7 mouse cellular contexts compared by ENCODE assay signal in genomic region chr8:84067911-84068310, GRCm38 (mm10). TPM values are rescaled to one million over a fixed set of nuclear protein-coding genes. Genes with fewer than 3 reads are reported as not detected.
DNase-seq lines count a peak whose midpoint lies in the region; ATAC-seq and TF ChIP-seq lines count a peak whose summit lies in the region.

No protein-coding gene starts in this region.

- peaks cover 25% of the 10 kb centered on the region; the same call in 1 of the 2 replicates for H3K4me1 ChIP-seq in lung, postnatal 0 days (ENCODE audit: insufficient read depth, low read depth, low read length)
- H3K4me1 ChIP-seq in forebrain, embryonic 14.5 days (ENCODE audit: control insufficient read depth, insufficient read depth, low read length) = 0 out of 2 replicates have a peak, but pooled peaks cover 5% of the 10 kb centered on the region
- peaks cover 12% of the 10 kb centered on the region; the same call in 1 of the 2 replicates for H3K4me1 ChIP-seq in limb, embryonic 14.5 days (ENCODE audit: control insufficient read depth, insufficient read depth, low read length)
- H3K4me1 ChIP-seq in stomach, embryonic 15.5 days = peaks cover 42% of the 10 kb centered on the region

- ATAC-seq in lung, postnatal 0 days = no peak
- no peak for ATAC-seq in forebrain, embryonic 14.5 days
- ATAC-seq in limb, embryonic 14.5 days (ENCODE audit: low FRiP score, low read depth) = no peak
- ATAC-seq in stomach, embryonic 15.5 days (ENCODE audit: insufficient read depth, low FRiP score, low read depth) = no peak

- DNase-seq in lung, postnatal 0 days (ENCODE audit: low spot score) = no peak
- DNase-seq in lung, postnatal 14 days = no peak
- no peak for DNase-seq in forebrain, embryonic 14.5 days (ENCODE audit: low spot score)
- no peak for DNase-seq in limb, embryonic 14.5 days (ENCODE audit: low spot score)
- no peak for DNase-seq in gastrocnemius, postnatal 10 days
- DNase-seq in adipocyte (ENCODE audit: low spot score) = no peak

- TF ChIP-seq POLR2A in limb, embryonic 14.5 days (IDR thresholded peaks at IDR 0.05; ENCODE audit: borderline replicate concordance, extremely low read depth, insufficient read depth, insufficient read length) = no peak

- H3K4me3 ChIP-seq in lung, postnatal 0 days (ENCODE audit: low read depth, low read length) = peak overlapping the region; percentile 83; the same call in 1 of the 2 replicates
- peak overlapping the region; percentile 94 for H3K4me3 ChIP-seq in forebrain, embryonic 14.5 days (ENCODE audit: low read depth, low read length)
- H3K4me3 ChIP-seq in limb, embryonic 14.5 days (replicated peaks; ENCODE audit: low read length) = peak overlapping the region; percentile 99
- peak overlapping the region; percentile 89 for H3K4me3 ChIP-seq in stomach, embryonic 15.5 days (replicated peaks)

- no peak overlapping the region for H3K9ac ChIP-seq in lung, postnatal 0 days (replicated peaks; ENCODE audit: low read depth)
- H3K9ac ChIP-seq in forebrain, embryonic 14.5 days (ENCODE audit: low read length) = no peak overlapping the region
- H3K9ac ChIP-seq in limb, embryonic 14.5 days (ENCODE audit: low read depth, low read length, severe bottlenecking) = 0 out of 2 replicates have a peak overlapping the region, but pooled peaks have one; percentile 22
- H3K9ac ChIP-seq in stomach, embryonic 15.5 days = no peak overlapping the region

- no peaks in the 10 kb centered on the region for H3K27me3 ChIP-seq in lung, postnatal 0 days (replicated peaks; ENCODE audit: insufficient read depth, low read length)
- H3K27me3 ChIP-seq in forebrain, embryonic 14.5 days (replicated peaks; ENCODE audit: control insufficient read depth, insufficient read depth, low read length) = no peaks in the 10 kb centered on the region
- H3K27me3 ChIP-seq in limb, embryonic 14.5 days (ENCODE audit: control insufficient read depth, insufficient read depth, low read length) = no peaks in the 10 kb centered on the region
- no peaks in the 10 kb centered on the region for H3K27me3 ChIP-seq in stomach, embryonic 15.5 days (replicated peaks)

- H3K4me2 ChIP-seq in lung, postnatal 0 days (replicated peaks; ENCODE audit: low read depth, low read length) = peak overlapping the region; percentile 37
- peak overlapping the region; percentile 42 for H3K4me2 ChIP-seq in forebrain, embryonic 14.5 days (ENCODE audit: low read length)
- H3K4me2 ChIP-seq in limb, embryonic 14.5 days (replicated peaks; ENCODE audit: low read depth, low read length, severe bottlenecking) = peak overlapping the region; percentile 38
- H3K4me2 ChIP-seq in stomach, embryonic 15.5 days = peak overlapping the region; percentile 53

- TF ChIP-seq CTCF in lung, postnatal 0 days (IDR thresholded peaks at IDR 0.05) = no peak

- TF ChIP-seq EP300 in lung, postnatal 0 days (IDR thresholded peaks at IDR 0.05) = no peak

- 67% methylated on average over 7 of the region's 7 CpGs for WGBS in lung, postnatal 0 days
- WGBS in forebrain, embryonic 14.5 days = 88% methylated on average over 7 of the region's 7 CpGs
- WGBS in limb, embryonic 14.5 days = 79% methylated on average over 7 of the region's 7 CpGs
- WGBS in stomach, embryonic 15.5 days = 78% methylated on average over 7 of the region's 7 CpGs

- H3K27ac ChIP-seq in lung, postnatal 0 days (ENCODE audit: low read length) = peak overlapping the region; percentile 43; the same call in 1 of the 2 replicates
- no peak overlapping the region for H3K27ac ChIP-seq in forebrain, embryonic 14.5 days (ENCODE audit: low read depth, low read length)
- H3K27ac ChIP-seq in limb, embryonic 14.5 days (replicated peaks; ENCODE audit: low read depth, low read length) = no peak overlapping the region
- 0 out of 2 replicates have a peak overlapping the region, but pooled peaks have one; percentile 0 for H3K27ac ChIP-seq in stomach, embryonic 15.5 days

- no peaks in the 10 kb centered on the region for H3K9me3 ChIP-seq in lung, postnatal 0 days (ENCODE audit: low read length)
- H3K9me3 ChIP-seq in forebrain, embryonic 14.5 days (replicated peaks; ENCODE audit: control insufficient read depth, low read length) = no peaks in the 10 kb centered on the region
- no peaks in the 10 kb centered on the region for H3K9me3 ChIP-seq in limb, embryonic 14.5 days (ENCODE audit: control insufficient read depth, low read length)
- no peaks in the 10 kb centered on the region for H3K9me3 ChIP-seq in stomach, embryonic 15.5 days

- no peaks in the 10 kb centered on the region for H3K36me3 ChIP-seq in lung, postnatal 0 days (ENCODE audit: insufficient read depth, low read length)
- H3K36me3 ChIP-seq in forebrain, embryonic 14.5 days (ENCODE audit: control insufficient read depth, insufficient read depth, low read length) = no peaks in the 10 kb centered on the region
- no peaks in the 10 kb centered on the region for H3K36me3 ChIP-seq in limb, embryonic 14.5 days (ENCODE audit: control insufficient read depth, insufficient read depth, low read length)
- H3K36me3 ChIP-seq in stomach, embryonic 15.5 days = no peaks in the 10 kb centered on the region

RNA-seq across cellular contexts. Expression of gene Rfx1, which starts 1.3 kb away (rescaled TPM):
- polyA plus RNA-seq in lung, postnatal 0 days (2015; fragmentation: Nextera tagmentation; extraction: Ambion mirVana) = 4.5 and 5.2 TPM in 2 replicates
- 6.8 and 8.7 TPM in 2 replicates for polyA plus RNA-seq in forebrain, embryonic 14.5 days (2014; fragmentation: Nextera tagmentation; extraction: Ambion mirVana)
- polyA plus RNA-seq in limb, embryonic 14.5 days (2012; rRNA removed) = 30.4 and 39.4 TPM in 2 replicates
- 9.8 and 12.8 TPM in 2 replicates for polyA plus RNA-seq in limb, embryonic 14.5 days (2014; fragmentation: Nextera tagmentation; extraction: Ambion mirVana)
- 8.0 and 8.8 TPM in 2 replicates for polyA plus RNA-seq in stomach, embryonic 15.5 days (2015; fragmentation: Nextera tagmentation; extraction: Ambion mirVana)
- total RNA-seq in gastrocnemius, postnatal 10 days (2021) = 1 to 10 TPM; 5.2 to 8.2 TPM

RNA-seq across cellular contexts. Expression of gene Gm10643, which starts 3.0 kb away (rescaled TPM):
- 1.2 and 1.3 TPM in 2 replicates for polyA plus RNA-seq in lung, postnatal 0 days (2015; fragmentation: Nextera tagmentation; extraction: Ambion mirVana)
- polyA plus RNA-seq in forebrain, embryonic 14.5 days (2014; fragmentation: Nextera tagmentation; extraction: Ambion mirVana) = 1.3 and 1.5 TPM in 2 replicates
- polyA plus RNA-seq in limb, embryonic 14.5 days (2012; rRNA removed) = 2.2 and 2.6 TPM in 2 replicates
- 2.0 and 2.1 TPM in 2 replicates for polyA plus RNA-seq in limb, embryonic 14.5 days (2014; fragmentation: Nextera tagmentation; extraction: Ambion mirVana)
- 1.1 and 1.3 TPM in 2 replicates for polyA plus RNA-seq in stomach, embryonic 15.5 days (2015; fragmentation: Nextera tagmentation; extraction: Ambion mirVana)
- 1 to 10 TPM; 1.6 to 1.9 TPM for total RNA-seq in gastrocnemius, postnatal 10 days (2021)

RNA-seq across cellular contexts. Expression of gene Rln3, which starts 23.1 kb away (rescaled TPM):
- 0.26 TPM in 1 of 2 replicates, not detected in the other for polyA plus RNA-seq in lung, postnatal 0 days (2015; fragmentation: Nextera tagmentation; extraction: Ambion mirVana)
- not detected in 2 replicates for polyA plus RNA-seq in forebrain, embryonic 14.5 days (2014; fragmentation: Nextera tagmentation; extraction: Ambion mirVana)
- polyA plus RNA-seq in limb, embryonic 14.5 days (2012; rRNA removed) = not detected in 2 replicates
- not detected in 2 replicates for polyA plus RNA-seq in limb, embryonic 14.5 days (2014; fragmentation: Nextera tagmentation; extraction: Ambion mirVana)
- not detected in 2 replicates for polyA plus RNA-seq in stomach, embryonic 15.5 days (2015; fragmentation: Nextera tagmentation; extraction: Ambion mirVana)
- not detected for total RNA-seq in gastrocnemius, postnatal 10 days (2021)

RNA-seq across cellular contexts. Expression of gene Il27ra, which starts 25.5 kb away (rescaled TPM):
- 0.56 and 0.93 TPM in 2 replicates for polyA plus RNA-seq in lung, postnatal 0 days (2015; fragmentation: Nextera tagmentation; extraction: Ambion mirVana)
- 0.19 and 0.70 TPM in 2 replicates for polyA plus RNA-seq in forebrain, embryonic 14.5 days (2014; fragmentation: Nextera tagmentation; extraction: Ambion mirVana)
- 2.1 and 2.3 TPM in 2 replicates for polyA plus RNA-seq in limb, embryonic 14.5 days (2012; rRNA removed)
- polyA plus RNA-seq in limb, embryonic 14.5 days (2014; fragmentation: Nextera tagmentation; extraction: Ambion mirVana) = 0.78 and 0.79 TPM in 2 replicates
- 1.1 and 1.7 TPM in 2 replicates for polyA plus RNA-seq in stomach, embryonic 15.5 days (2015; fragmentation: Nextera tagmentation; extraction: Ambion mirVana)
- under 1 TPM; 0.84 to 0.87 TPM for total RNA-seq in gastrocnemius, postnatal 10 days (2021)

RNA-seq across cellular contexts. Expression of gene Dcaf15, which starts 36.7 kb away (rescaled TPM):
- polyA plus RNA-seq in lung, postnatal 0 days (2015; fragmentation: Nextera tagmentation; extraction: Ambion mirVana) = 5.1 TPM in 2 replicates
- 15.8 and 17.8 TPM in 2 replicates for polyA plus RNA-seq in forebrain, embryonic 14.5 days (2014; fragmentation: Nextera tagmentation; extraction: Ambion mirVana)
- polyA plus RNA-seq in limb, embryonic 14.5 days (2012; rRNA removed) = 79.5 and 103 TPM in 2 replicates
- 8.7 and 11.5 TPM in 2 replicates for polyA plus RNA-seq in limb, embryonic 14.5 days (2014; fragmentation: Nextera tagmentation; extraction: Ambion mirVana)
- 6.8 and 7.7 TPM in 2 replicates for polyA plus RNA-seq in stomach, embryonic 15.5 days (2015; fragmentation: Nextera tagmentation; extraction: Ambion mirVana)
- 10 to 100 TPM in 1 of 2 experiments, 1 to 10 TPM in 1; 9.5 to 11.2 TPM for total RNA-seq in gastrocnemius, postnatal 10 days (2021)

Comparison
In these comparisons a context has a peak if more than half of its experiments do, and no peak if none do; other contexts are left out.
1. H3K27ac ChIP-seq: peak in lung, postnatal 0 days (single experiment) and stomach, embryonic 15.5 days (single experiment); none in forebrain, embryonic 14.5 days (single experiment) and limb, embryonic 14.5 days (single experiment).
2. Peak in every context shown above with its lines, with median percentiles within 50 percentile points of each other: H3K4me2 ChIP-seq and H3K4me3 ChIP-seq.